Mouse (Mus musculus): ENCODE data around the gene Adat3.

- TF ChIP-seq GATA1 (IDR thresholded peaks at IDR 0.05; ENCODE audit: low read length) (no peak), TAL1 (IDR thresholded peaks at IDR 0.05; ENCODE audit: low read length) (no peak)
These were observed 19.4 kb downstream of the Adat3 start for GRCm38 (mm10) chr10:80621940-80622660.

Data from erythroblast, embryonic 14.5 days (primary cell).